Mouse (Mus musculus) hindbrain, embryonic 11.5 days (tissue): ENCODE data around the gene Npc2. TPM values are rescaled to one million over a fixed set of nuclear protein-coding genes. Genes with fewer than 3 reads are reported as not detected.

Experiments used
- ATAC-seq: fragments of 200-750 bp; cut with Nextera tagmentation; 2 replicates; pipeline ENCODE4 v1.8.0; 2017; ENCODE audit warnings: mild to moderate bottlenecking, moderate TSS enrichment, moderate library complexity; ENCODE audit not compliant: low FRiP score
- DNase-seq: peaks from one replicate; pipeline ENCODE4 v3.0.0-alpha.2; 2015; ENCODE audit warnings: low spot score
- H3K27ac ChIP-seq: fragments of 300-500 bp; sonication (generic); 2 replicates; pipeline ENCODE4 v1.5.1; 2014; ENCODE audit warnings: mild to moderate bottlenecking, low read depth, low read length
- H3K27me3 ChIP-seq: fragments of 300-500 bp; sonication (generic); 2 replicates; pipeline ENCODE4 v1.6.1; 2014; ENCODE audit warnings: mild to moderate bottlenecking, low read length, moderate library complexity, mixed read lengths; ENCODE audit not compliant: control insufficient read depth, insufficient read depth
- H3K36me3 ChIP-seq: fragments of 300-500 bp; sonication (generic); 2 replicates; pipeline ENCODE4 v1.6.1; 2014; ENCODE audit warnings: mild to moderate bottlenecking, low read length, moderate library complexity, mixed read lengths; ENCODE audit not compliant: control insufficient read depth, insufficient read depth
- H3K4me1 ChIP-seq: fragments of 300-500 bp; sonication (generic); replicated peaks from 2 replicates; pipeline ENCODE4 v1.6.1; 2014; ENCODE audit warnings: low read length, mixed read lengths; ENCODE audit not compliant: control insufficient read depth, insufficient read depth
- H3K4me2 ChIP-seq: fragments of 300-500 bp; sonication (generic); replicated peaks from 2 replicates; pipeline ENCODE4 v1.6.1; 2014; ENCODE audit warnings: mild to moderate bottlenecking, low read depth, low read length
- H3K4me3 ChIP-seq: fragments of 300-500 bp; sonication (generic); 2 replicates; pipeline ENCODE4 v1.5.1; 2014; ENCODE audit warnings: low read depth, low read length
- H3K9ac ChIP-seq: fragments of 300-500 bp; sonication (generic); 2 replicates; pipeline ENCODE4 v1.6.1; 2014; ENCODE audit warnings: low read depth, low read length
- H3K9me3 ChIP-seq: fragments of 300-500 bp; sonication (generic); 2 replicates; pipeline ENCODE4 v1.6.1; 2016; ENCODE audit warnings: low read length; ENCODE audit not compliant: control insufficient read depth
- WGBS: fragments of 180-500 bp; shearing (Covaris S2); extraction: QIAGEN DNeasy Blood & Tissue Kit; methylation state at CpG from one replicate; pipeline ENCODE4 v1.1.7; 2014; 5-methylcytosine and 5-hydroxymethylcytosine counted together
- polyA plus RNA-seq: library from polyadenylated mRNA; unstranded; fragments of >200 nt; fragmentation: Nextera tagmentation; extraction: Ambion mirVana; gene quantifications from 2 replicates; pipeline ENCODE4 v1.2.1, GENCODE M21; 2014

The Npc2 gene
- polyA plus RNA-seq, 1 experiment from 2014 or later, result 79.4 TPM

DNA sequence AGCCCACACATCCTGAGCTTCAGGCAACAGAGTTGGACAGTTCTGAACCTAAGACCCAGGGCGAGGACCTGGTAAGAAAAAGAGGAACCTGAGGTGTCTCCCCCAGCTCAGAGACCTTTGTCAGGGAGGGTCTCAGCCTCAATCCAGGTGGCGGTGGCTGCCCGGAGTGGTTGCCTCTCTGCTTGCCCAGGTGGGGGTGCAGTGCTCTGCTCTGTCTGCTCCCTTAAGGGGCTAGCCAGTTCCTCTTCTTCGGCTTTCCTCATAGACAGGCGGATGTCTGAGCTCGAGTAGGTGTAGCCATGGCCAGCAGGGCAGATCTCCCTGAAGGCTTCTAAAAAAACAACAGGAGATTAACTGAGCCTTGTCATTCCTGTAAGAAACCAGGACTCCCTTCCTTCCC lies 36.1 kb upstream of the Npc2 start:
- 85% methylated on average over 6 of the region's 6 CpGs for WGBS
- Histone ChIP-seq H3K27me3 (no peaks in the 10 kb centered on the region), H3K9me3 (no peaks in the 10 kb centered on the region), H3K4me1 (no peaks in the 10 kb centered on the region), H3K9ac (no peak overlapping the region), H3K36me3 (no peaks in the 10 kb centered on the region), H3K4me3 (no peak overlapping the region), H3K27ac (no peak overlapping the region), H3K4me2 (no peak overlapping the region)
- no peak for DNase-seq
- ATAC-seq, result no peak

DNA sequence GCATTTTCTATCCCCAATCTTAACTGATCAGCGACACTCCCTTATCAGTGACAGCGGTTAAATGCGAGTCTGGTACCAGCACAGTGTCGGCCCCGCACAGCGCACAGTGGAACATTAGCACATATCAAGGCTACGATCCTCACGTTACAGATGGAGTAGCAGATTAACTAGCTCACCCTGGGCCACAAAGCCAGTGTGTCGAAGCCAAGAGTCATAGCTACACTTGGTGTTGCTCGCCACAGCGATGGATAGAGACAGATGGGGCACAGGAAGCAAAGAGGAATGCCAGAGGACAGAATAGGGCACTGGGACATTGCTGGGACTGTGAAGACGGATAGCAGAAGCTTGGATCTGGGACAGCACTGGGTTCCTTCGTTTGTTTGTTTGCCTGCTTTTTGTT lies 34.4 kb upstream of the Npc2 start:
- Histone ChIP-seq H3K27me3 (no peaks in the 10 kb centered on the region), H3K4me1 (no peaks in the 10 kb centered on the region), H3K4me2 (no peak overlapping the region), H3K9ac (no peak overlapping the region), H3K4me3 (no peak overlapping the region), H3K36me3 (no peaks in the 10 kb centered on the region), H3K27ac (no peak overlapping the region), H3K9me3 (no peaks in the 10 kb centered on the region)
- ATAC-seq, result no peak
- DNase-seq, result no peak
- WGBS, result 88% methylated on average over 13 of the region's 13 CpGs

DNA sequence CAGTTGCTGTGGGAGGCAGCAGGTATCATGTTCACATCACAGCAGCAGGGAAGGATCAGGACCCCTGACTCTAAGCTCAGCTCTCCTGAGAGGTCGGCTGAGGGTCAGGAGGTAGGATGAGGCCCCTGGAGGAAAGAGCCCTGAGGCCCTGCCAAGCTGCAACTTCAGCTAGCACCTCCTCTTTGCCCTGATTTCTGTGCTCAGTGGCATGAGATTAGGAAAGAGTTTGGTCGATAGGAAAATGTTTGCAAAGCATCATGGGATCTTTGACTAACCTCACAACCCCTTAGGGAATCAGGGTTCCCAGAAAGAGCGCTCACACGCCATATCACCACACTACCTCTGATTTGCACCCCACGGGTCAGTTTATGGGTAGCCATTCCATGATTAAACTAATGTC lies 33.8 kb upstream of the Npc2 start:
- no peak for ATAC-seq

DNA sequence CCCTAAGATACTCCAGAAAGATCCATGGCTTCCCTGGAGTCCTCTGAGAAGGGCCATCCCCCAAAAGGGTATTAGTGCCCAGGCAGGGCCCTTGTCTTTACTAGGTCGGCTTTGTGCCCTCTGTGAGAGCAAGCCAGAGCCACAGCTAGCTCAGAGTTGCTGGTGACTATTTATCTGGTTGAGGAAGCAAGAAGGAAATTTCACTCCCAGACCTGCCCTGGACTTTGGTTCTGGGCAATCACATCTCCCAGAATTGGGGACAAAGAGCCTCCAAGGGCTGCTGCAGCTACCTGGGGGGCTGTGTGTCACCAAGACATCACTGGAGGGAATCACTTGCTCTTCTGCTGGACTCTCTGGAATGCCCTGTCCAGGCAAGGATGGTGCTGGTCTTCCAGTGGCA lies 33.1 kb upstream of the Npc2 start:
- DNase-seq (no peak), ATAC-seq (no peak)
- Histone ChIP-seq H3K4me1 (no peaks in the 10 kb centered on the region), H3K4me2 (no peak overlapping the region), H3K27ac (no peak overlapping the region), H3K27me3 (no peaks in the 10 kb centered on the region), H3K36me3 (no peaks in the 10 kb centered on the region), H3K9ac (no peak overlapping the region), H3K4me3 (no peak overlapping the region), H3K9me3 (no peaks in the 10 kb centered on the region)
- 87% methylated on average over 1 of the region's 1 CpGs for WGBS

More for the DNA sequence above, 33.8 kb upstream of the Npc2 start:
- no peak overlapping the region for H3K4me2 ChIP-seq
- no peak for DNase-seq
- H3K27me3 ChIP-seq, result no peaks in the 10 kb centered on the region
- no peak overlapping the region for H3K4me3 ChIP-seq
- H3K4me1 ChIP-seq, result no peaks in the 10 kb centered on the region
- no peak overlapping the region for H3K9ac ChIP-seq
- WGBS, result 76% methylated on average over 5 of the region's 5 CpGs
- no peak overlapping the region for H3K27ac ChIP-seq
- H3K36me3 ChIP-seq, result no peaks in the 10 kb centered on the region
- no peaks in the 10 kb centered on the region for H3K9me3 ChIP-seq

DNA sequence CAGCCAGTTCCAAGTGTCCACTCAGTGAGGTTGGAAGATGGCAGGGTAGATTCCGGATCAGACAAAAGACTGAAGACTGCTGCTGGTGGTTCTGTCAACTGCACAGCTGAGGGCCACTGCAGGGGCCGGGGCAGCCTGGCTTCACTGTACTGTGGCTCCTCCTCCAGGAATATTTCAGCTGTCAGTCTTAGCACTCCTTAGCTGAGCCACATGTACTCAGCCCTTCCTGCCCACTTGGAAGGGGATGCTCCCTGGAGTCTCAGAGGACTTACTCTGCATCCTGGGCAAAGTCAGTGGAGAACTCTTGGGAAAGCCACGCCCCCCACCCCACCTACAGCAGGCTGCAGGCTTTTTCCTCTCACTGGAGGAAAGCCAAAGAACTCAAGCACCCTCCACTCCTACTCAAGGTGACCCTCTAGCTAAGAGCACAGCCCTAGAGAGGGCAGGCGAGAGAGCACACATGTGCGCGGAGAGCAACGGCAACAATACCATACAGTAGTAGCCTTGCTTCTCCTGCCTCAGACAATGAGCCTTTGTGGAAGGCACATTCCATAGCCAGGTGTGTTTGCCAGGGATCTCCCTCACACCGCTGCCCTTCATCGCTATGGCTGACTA lies 32.4 kb upstream of the Npc2 start:
- Histone ChIP-seq H3K9me3 (no peaks in the 10 kb centered on the region), H3K4me1 (no peaks in the 10 kb centered on the region), H3K9ac (no peak overlapping the region), H3K4me2 (no peak overlapping the region), H3K36me3 (no peaks in the 10 kb centered on the region), H3K4me3 (no peak overlapping the region), H3K27me3 (no peaks in the 10 kb centered on the region), H3K27ac (no peak overlapping the region)
- 80% methylated on average over 9 of the region's 9 CpGs for WGBS
- ATAC-seq (no peak), DNase-seq (no peak)

DNA sequence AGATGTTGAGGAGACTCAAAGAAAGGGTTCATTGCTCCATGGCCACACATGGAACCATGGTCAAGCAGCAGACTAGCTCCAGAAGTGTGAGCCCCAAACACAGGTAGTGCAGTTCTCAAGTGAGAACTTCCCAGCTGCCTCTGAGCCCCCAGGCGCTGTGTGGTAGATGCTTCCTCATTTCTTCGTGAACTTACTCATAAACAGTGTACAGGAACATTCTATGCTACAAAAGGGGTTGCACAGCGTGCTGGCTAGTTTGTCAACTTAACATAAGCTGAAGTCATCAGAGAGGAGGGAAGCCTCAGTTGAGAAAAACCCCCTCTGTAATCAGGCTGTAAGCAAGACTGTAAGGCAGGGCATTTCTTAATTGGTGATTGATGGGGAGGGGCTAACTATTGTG lies 29.7 kb upstream of the Npc2 start:
- ATAC-seq (no peak), DNase-seq (no peak)
- H3K4me1 ChIP-seq, result no peaks in the 10 kb centered on the region
- no peak overlapping the region for H3K4me2 ChIP-seq
- H3K9me3 ChIP-seq, result no peaks in the 10 kb centered on the region
- 88% methylated on average over 3 of the region's 3 CpGs for WGBS
- H3K9ac ChIP-seq, result no peak overlapping the region
- H3K36me3 ChIP-seq, result no peaks in the 10 kb centered on the region
- no peak overlapping the region for H3K27ac ChIP-seq
- H3K4me3 ChIP-seq, result no peak overlapping the region
- no peaks in the 10 kb centered on the region for H3K27me3 ChIP-seq

DNA sequence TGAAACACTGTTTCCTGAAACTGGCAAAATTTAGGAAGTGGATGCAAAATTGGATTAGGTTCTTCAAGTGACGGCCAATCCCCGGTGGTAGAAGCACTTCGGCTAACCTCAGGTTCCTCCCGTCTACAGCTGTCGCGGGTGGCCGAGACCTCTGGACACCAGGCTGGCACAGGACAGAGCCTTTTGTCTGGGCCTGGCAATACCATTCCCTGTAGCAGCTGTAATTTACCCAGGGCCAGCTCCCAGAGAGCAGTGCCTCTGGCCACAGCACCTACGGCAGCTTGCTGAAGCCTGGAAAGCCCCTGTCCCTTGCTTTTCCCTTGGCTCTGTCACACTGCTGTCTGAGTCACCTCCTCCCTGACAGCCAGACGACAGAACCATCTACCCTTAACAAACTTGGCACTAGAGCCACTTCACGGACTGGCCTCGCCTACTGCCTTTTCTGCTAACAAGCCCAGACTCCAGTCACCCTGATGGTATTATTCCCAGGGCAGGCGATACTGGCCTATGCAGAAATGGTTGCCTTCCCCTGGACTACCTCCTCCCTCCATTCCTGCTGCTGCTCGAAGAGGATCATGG lies 28.7 kb upstream of the Npc2 start:
- Histone ChIP-seq H3K27ac (no peak overlapping the region), H3K4me1 (no peaks in the 10 kb centered on the region), H3K4me3 (no peak overlapping the region), H3K36me3 (no peaks in the 10 kb centered on the region), H3K27me3 (no peaks in the 10 kb centered on the region), H3K9ac (no peak overlapping the region), H3K4me2 (no peak overlapping the region), H3K9me3 (no peaks in the 10 kb centered on the region)
- ATAC-seq (no peak), DNase-seq (no peak)
- 86% methylated on average over 13 of the region's 13 CpGs for WGBS

DNA sequence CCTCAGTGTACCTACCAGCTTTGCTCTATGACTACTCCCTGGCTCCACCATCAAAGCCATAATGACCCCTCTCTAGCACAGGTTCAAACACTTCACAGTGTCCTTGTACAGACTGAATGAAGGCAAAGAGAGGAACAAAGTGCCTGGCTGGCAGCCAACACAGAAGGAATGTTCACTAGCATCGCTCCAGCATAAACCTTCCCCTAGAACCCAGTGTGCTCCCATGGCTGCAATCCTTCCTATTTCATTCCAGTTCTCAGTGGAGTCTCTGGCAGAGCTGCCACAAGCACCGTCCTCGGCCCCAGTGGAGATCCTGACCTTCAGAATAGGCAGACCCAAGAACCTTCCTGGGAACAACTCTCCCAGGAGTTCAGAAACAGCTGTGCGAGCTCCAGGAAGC lies 27.5 kb upstream of the Npc2 start:
- Histone ChIP-seq H3K9ac (no peak overlapping the region), H3K27ac (no peak overlapping the region), H3K4me1 (no peaks in the 10 kb centered on the region), H3K9me3 (no peaks in the 10 kb centered on the region), H3K27me3 (no peaks in the 10 kb centered on the region), H3K4me3 (no peak overlapping the region), H3K36me3 (no peaks in the 10 kb centered on the region), H3K4me2 (no peak overlapping the region)
- 84% methylated on average over 4 of the region's 4 CpGs for WGBS
- ATAC-seq (no peak), DNase-seq (no peak)

DNA sequence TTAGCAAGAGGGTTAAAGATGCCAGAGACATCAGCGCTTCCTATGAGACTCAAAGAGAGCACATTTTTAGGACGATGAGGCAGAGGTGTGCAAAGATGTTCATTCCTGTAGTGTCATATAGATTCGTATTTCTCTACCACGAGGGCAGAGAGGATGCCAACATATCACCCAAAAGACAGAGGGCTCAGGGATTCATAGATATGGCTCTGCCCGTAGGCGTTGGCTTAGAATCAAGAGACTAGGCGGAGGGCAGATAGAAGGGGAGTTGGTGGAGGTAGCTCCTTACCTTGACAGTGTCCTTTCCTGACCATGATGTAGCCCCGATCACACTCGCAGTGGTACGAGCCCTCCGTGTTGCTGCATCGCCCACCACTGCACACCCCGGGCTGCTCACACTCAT lies 26.1 kb upstream of the Npc2 start:
- Histone ChIP-seq H3K27me3 (no peaks in the 10 kb centered on the region), H3K27ac (no peak overlapping the region), H3K4me1 (no peaks in the 10 kb centered on the region), H3K4me3 (no peak overlapping the region), H3K4me2 (no peak overlapping the region), H3K9me3 (no peaks in the 10 kb centered on the region), H3K36me3 (no peaks in the 10 kb centered on the region), H3K9ac (no peak overlapping the region)
- DNase-seq (no peak), ATAC-seq (no peak)
- 90% methylated on average over 13 of the region's 13 CpGs for WGBS
